Mouse (Mus musculus) left cerebral cortex, postnatal 4 days (tissue): Measurements from ENCODE around the gene Kcnq5. TPM values are rescaled to one million over a fixed set of nuclear protein-coding genes. Genes with fewer than 3 reads are reported as not detected.
"Not testable (repeated sequence)": the region's sequence is repeated elsewhere in the genome, so short reads cannot be mapped to it uniquely, and the experiment has no call there.

ENCODE experiments used
- DNase-seq: peaks from one replicate; pipeline ENCODE4 v3.0.0-alpha.2; 2022
- intact Hi-C: fragments of 180-260 bp; cut with DNase I; formaldehyde crosslinking; loops from one replicate; pipeline ENCODE4 v1.15.1; 2025
- total RNA-seq, 2 experiments: library from RNA; stranded (reverse); gene quantifications; 2 replicates each; pipeline ENCODE4 v1.2.3; 2021

The Kcnq5 gene
- total RNA-seq, 2 experiments from 2014 or later = 41.8 to 43.7 TPM

GRCm38 (mm10) chr1:21856399-21856798, 105.3 kb downstream of the Kcnq5 start:
- intact Hi-C loops = no loop called here
- no peak for DNase-seq

GRCm38 (mm10) chr1:21838534-21838933, 123.2 kb downstream of the Kcnq5 start:
- intact Hi-C loops = no loop called here
- DNase-seq = no peak

- intact Hi-C loops = no loop called here
These were observed 124.4 kb downstream of the Kcnq5 start for GRCm38 (mm10) chr1:21837387-21837786.

GRCm38 (mm10) chr1:21836337-21836736, 125.4 kb downstream of the Kcnq5 start:
- DNase-seq = no peak
- intact Hi-C loops = no loop called here

More at GRCm38 (mm10) chr1:21837387-21837786, 124.4 kb downstream of the Kcnq5 start:
- no peak for DNase-seq

- intact Hi-C loops = no loop called here
- peak; percentile 0 for DNase-seq
These were observed 131.8 kb downstream of the Kcnq5 start for GRCm38 (mm10) chr1:21829909-21830455.

- no peak for DNase-seq
- intact Hi-C loops = no loop called here
These were observed 141.6 kb downstream of the Kcnq5 start for GRCm38 (mm10) chr1:21820066-21820630.

- DNase-seq = peak; percentile 32
- intact Hi-C loops = no loop called here
These were observed 156.7 kb downstream of the Kcnq5 start for GRCm38 (mm10) chr1:21805064-21805463.

GRCm38 (mm10) chr1:21804477-21804866, 157.3 kb downstream of the Kcnq5 start:
- DNase-seq = no peak
- intact Hi-C loops = no loop called here

- intact Hi-C loops = no loop called here
- no peak for DNase-seq
These were observed 157.8 kb downstream of the Kcnq5 start for GRCm38 (mm10) chr1:21803751-21804476.

GRCm38 (mm10) chr1:21780746-21781145, 181.0 kb downstream of the Kcnq5 start:
- no peak for DNase-seq
- intact Hi-C loops = no loop called here

GRCm38 (mm10) chr1:21777560-21777959, 184.2 kb downstream of the Kcnq5 start:
- no peak for DNase-seq
- intact Hi-C loops = no loop called here

- no peak for DNase-seq
- intact Hi-C loops = no loop called here
These were observed 187.8 kb downstream of the Kcnq5 start for GRCm38 (mm10) chr1:21773931-21774330.

- intact Hi-C loops = no loop called here
- DNase-seq = no peak
These were observed 191.2 kb downstream of the Kcnq5 start for GRCm38 (mm10) chr1:21770494-21770893.

- DNase-seq = no peak
- intact Hi-C loops = no loop called here
These were observed 212.4 kb downstream of the Kcnq5 start for GRCm38 (mm10) chr1:21749297-21749696.

GRCm38 (mm10) chr1:21729131-21729530, 232.6 kb downstream of the Kcnq5 start:
- no peak for DNase-seq
- intact Hi-C loops = no loop called here

- DNase-seq, intact Hi-C loops: not testable (repeated sequence)
These were observed 238.5 kb downstream of the Kcnq5 start for GRCm38 (mm10) chr1:21723231-21723630.

- intact Hi-C loops = no loop called here
- DNase-seq = peak; percentile 3
These were observed 240.5 kb downstream of the Kcnq5 start for GRCm38 (mm10) chr1:21721246-21721645.

GRCm38 (mm10) chr1:21714816-21715215, 246.9 kb downstream of the Kcnq5 start:
- intact Hi-C loops = no loop called here
- no peak for DNase-seq

GRCm38 (mm10) chr1:21712711-21713110, 249.0 kb downstream of the Kcnq5 start:
- intact Hi-C loops = no loop called here
- no peak for DNase-seq

- intact Hi-C loops = no loop called here
- DNase-seq = no peak
These were observed 271.3 kb downstream of the Kcnq5 start for GRCm38 (mm10) chr1:21690458-21690857.

- intact Hi-C loops = no loop called here
- no peak for DNase-seq
These were observed 272.8 kb downstream of the Kcnq5 start for GRCm38 (mm10) chr1:21688918-21689317.

GRCm38 (mm10) chr1:21684444-21684843, 277.3 kb downstream of the Kcnq5 start:
- DNase-seq = no peak
- intact Hi-C loops = no loop called here
